Mouse (Mus musculus) ES-Bruce4 (cell line): ENCODE measurements around the gene Ntn1. TPM values are rescaled to one million over a fixed set of nuclear protein-coding genes. Genes with fewer than 3 reads are reported as not detected.

ENCODE experiments used
- H3K27ac ChIP-seq: 2 replicates; pipeline ENCODE4 v1.5.1; 2012; ENCODE audit warnings: low read length, inconsistent platforms; ENCODE audit not compliant: insufficient read depth
- H3K27me3 ChIP-seq: 2 replicates; pipeline ENCODE4 v1.6.1; 2012; ENCODE audit warnings: mild to moderate bottlenecking, low read length, inconsistent platforms; ENCODE audit not compliant: control insufficient read depth, poor library complexity, insufficient read depth, severe bottlenecking
- H3K36me3 ChIP-seq: 2 replicates; pipeline ENCODE4 v1.6.1; 2012; ENCODE audit warnings: inconsistent platforms, mild to moderate bottlenecking, low read length, moderate library complexity; ENCODE audit not compliant: control insufficient read depth, poor library complexity, insufficient read depth, severe bottlenecking
- H3K4me1 ChIP-seq: one replicate; pipeline ENCODE4 v1.8.1; 2011; ENCODE audit warnings: low read length; ENCODE audit not compliant: control insufficient read depth, insufficient read depth
- H3K4me3 ChIP-seq: 2 replicates; pipeline ENCODE4 v1.5.1; 2011; ENCODE audit warnings: low read depth, mild to moderate bottlenecking, low read length
- H3K9ac ChIP-seq: 2 replicates; pipeline ENCODE4 v1.6.1; 2012; ENCODE audit warnings: low read depth, mild to moderate bottlenecking, inconsistent platforms; ENCODE audit not compliant: poor library complexity, severe bottlenecking
- H3K9me3 ChIP-seq: replicated peaks from 2 replicates; pipeline ENCODE4 v1.6.1; 2012; ENCODE audit warnings: mild to moderate bottlenecking, low read length, inconsistent platforms; ENCODE audit not compliant: control insufficient read depth, poor library complexity, insufficient read depth, severe bottlenecking
- CTCF ChIP-seq: IDR thresholded peaks from one replicate; pipeline ENCODE4 v1.8.1; 2011; ENCODE audit warnings: low read depth, low read length
- EP300 ChIP-seq: IDR thresholded peaks from 2 replicates; pipeline ENCODE4 v1.6.1; 2011; ENCODE audit warnings: low read depth, low read length; ENCODE audit not compliant: insufficient read depth
- POLR2A ChIP-seq: IDR thresholded peaks from one replicate; pipeline ENCODE4 v1.8.1; 2011; ENCODE audit warnings: low read length; ENCODE audit not compliant: insufficient read depth
- polyA plus RNA-seq: library from polyadenylated mRNA; stranded (reverse); fragments of >200 nt; gene quantifications from 2 replicates; pipeline ENCODE4 v1.2.4, GENCODE M21; 2011; ENCODE audit warnings: low read depth; ENCODE audit not compliant: missing spikeins, insufficient read depth, insufficient read length

Ntn1 gene
- polyA plus RNA-seq, 1 experiment, result 22.3 TPM

DNA sequence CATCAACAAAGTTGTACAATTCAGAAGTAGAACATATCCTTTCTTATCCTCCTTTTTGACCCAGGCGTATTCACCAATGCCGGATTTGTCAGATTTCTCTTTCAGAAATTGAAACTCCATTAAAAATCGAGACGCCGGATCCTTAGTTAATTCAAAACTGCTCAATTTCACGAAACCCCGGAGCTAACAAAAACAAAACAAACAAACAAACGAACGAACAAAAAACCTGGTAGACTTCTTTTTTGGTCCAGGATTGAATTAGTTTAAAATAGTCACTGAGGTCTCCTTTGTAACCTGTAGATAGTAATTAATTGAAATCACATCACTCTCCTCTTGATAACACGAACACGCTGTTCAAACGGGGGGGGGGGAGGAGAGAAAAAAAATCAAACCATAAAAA is 16.5 kb downstream of the Ntn1 start:
- TF ChIP-seq CTCF (no peak), EP300 (no peak), POLR2A (no peak)
- Histone ChIP-seq H3K4me3 (no peak overlapping the region), H3K36me3 (no peaks in the 10 kb centered on the region; the same call in 1 of the 2 replicates), H3K27ac (no peak overlapping the region), H3K9ac (peak overlapping the region; percentile 13; the same call in 1 of the 2 replicates), H3K9me3 (no peaks in the 10 kb centered on the region), H3K27me3 (peaks cover 18% of the 10 kb centered on the region), H3K4me1 (no peaks in the 10 kb centered on the region)

DNA sequence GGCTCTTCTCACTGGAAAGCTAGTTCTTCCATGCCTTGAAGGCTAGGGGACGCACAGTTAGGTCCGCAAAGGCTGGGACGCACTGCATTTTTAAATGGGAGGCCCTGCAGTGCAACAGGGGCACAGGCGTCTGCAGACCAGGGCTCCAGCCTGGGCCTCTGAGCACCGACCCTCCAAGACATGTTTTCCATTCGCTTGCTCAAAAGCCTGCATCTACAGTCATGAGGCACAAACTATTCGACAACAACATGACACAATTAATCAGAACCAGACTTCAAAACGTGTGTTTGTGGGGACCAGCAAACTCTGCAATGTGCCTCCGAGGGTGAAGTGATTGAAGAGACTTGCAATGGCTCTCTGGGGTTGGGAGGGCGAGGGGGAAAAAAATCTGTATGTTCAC is 17.1 kb downstream of the Ntn1 start:
- Histone ChIP-seq H3K9me3 (no peaks in the 10 kb centered on the region), H3K36me3 (no peaks in the 10 kb centered on the region; the same call in 1 of the 2 replicates), H3K27me3 (peaks cover 18% of the 10 kb centered on the region), H3K27ac (no peak overlapping the region), H3K4me3 (no peak overlapping the region), H3K4me1 (no peaks in the 10 kb centered on the region), H3K9ac (no peak overlapping the region)
- TF ChIP-seq POLR2A (no peak), CTCF (no peak), EP300 (no peak)

DNA sequence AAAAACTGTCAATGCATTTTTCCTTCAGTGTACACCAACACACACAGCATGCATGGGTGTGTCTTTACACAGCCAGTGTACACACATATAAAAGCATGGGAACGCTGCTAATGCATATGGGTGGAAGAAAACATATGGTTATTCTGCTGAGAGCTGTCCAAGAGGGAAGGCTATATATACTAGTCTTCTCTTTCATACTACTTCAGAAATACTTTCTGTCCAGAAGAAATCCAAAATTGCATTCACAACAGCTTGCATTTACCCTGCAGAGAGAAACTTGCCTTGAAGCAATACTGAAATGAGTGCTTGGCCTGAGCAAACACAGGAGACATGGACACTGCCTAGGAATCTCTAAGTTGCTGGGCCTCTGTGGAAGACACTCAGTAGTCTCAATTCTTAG is 18.8 kb downstream of the Ntn1 start:
- TF ChIP-seq CTCF (no peak), POLR2A (no peak), EP300 (no peak)
- H3K27ac ChIP-seq, result no peak overlapping the region
- H3K9ac ChIP-seq, result no peak overlapping the region
- H3K36me3 ChIP-seq, result peaks cover 2% of the 10 kb centered on the region; the same call in 1 of the 2 replicates
- no peaks in the 10 kb centered on the region for H3K4me1 ChIP-seq
- H3K9me3 ChIP-seq, result no peaks in the 10 kb centered on the region
- H3K27me3 ChIP-seq, result peaks cover 18% of the 10 kb centered on the region
- H3K4me3 ChIP-seq, result no peak overlapping the region

DNA sequence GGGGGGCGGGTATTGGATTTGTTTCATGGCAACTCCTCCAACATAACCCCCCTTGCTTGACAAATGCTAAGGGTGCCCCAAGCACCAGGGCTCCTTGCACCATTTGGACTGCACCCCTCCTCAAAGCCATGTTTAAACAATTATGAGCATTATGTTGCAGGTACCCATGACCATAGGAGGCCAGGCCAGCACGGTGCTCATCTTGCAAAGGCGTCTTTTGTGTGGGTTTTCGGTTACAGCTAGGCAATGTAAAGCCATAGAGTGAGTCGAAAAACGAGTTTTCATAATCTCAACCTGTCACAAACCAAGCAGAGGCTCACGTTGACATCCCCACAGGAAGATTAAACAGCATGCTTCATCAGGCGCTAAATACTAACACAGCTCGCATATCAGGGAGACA is 19.3 kb downstream of the Ntn1 start:
- H3K9me3 ChIP-seq, result no peaks in the 10 kb centered on the region
- TF ChIP-seq EP300 (no peak), POLR2A (no peak), CTCF (no peak)
- H3K4me1 ChIP-seq, result no peaks in the 10 kb centered on the region
- no peak overlapping the region for H3K27ac ChIP-seq
- H3K4me3 ChIP-seq, result no peak overlapping the region
- peaks cover 2% of the 10 kb centered on the region; the same call in 1 of the 2 replicates for H3K36me3 ChIP-seq
- H3K27me3 ChIP-seq, result peaks cover 14% of the 10 kb centered on the region
- no peak overlapping the region for H3K9ac ChIP-seq

DNA sequence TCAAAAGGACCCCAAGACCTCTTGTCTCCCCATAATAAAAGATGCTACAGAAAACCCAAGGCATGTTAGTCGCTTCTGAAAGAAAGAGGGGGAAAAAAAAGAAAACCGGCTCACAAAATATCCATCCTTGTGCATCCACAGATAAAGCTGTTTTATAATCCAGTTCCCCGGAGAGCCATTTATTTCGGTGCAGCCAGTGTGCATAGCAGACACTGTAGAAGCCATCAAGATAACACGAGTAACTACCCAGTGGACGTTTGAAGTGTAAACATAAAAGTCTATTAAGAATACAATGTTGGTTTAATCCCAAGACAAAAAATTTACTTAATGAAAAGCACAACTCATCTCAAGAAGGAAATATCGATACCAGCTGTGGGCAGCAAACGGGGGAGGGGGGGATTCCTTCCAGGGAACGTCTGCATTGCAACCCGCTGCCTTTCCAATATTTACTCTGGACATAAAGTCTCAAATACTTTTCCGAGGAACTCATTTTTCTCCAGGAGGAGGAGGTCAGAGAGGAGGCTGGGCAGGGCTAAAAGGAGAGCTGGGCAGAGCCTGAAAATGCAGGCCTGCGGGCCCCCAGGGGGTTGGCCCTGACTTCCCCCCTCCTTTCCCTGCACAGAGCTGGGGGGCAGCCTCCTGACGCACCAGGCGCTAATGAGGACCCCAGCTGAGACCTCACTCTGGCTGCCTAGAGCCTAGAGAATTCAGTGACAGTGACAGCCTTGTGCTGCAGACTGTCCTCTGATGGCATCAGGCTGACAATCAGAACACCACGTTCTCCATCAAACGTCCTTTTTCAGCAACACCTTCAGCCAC is 21.5 kb downstream of the Ntn1 start:
- Histone ChIP-seq H3K27me3 (peaks cover 4% of the 10 kb centered on the region; the same call in 1 of the 2 replicates), H3K4me3 (no peak overlapping the region)

DNA sequence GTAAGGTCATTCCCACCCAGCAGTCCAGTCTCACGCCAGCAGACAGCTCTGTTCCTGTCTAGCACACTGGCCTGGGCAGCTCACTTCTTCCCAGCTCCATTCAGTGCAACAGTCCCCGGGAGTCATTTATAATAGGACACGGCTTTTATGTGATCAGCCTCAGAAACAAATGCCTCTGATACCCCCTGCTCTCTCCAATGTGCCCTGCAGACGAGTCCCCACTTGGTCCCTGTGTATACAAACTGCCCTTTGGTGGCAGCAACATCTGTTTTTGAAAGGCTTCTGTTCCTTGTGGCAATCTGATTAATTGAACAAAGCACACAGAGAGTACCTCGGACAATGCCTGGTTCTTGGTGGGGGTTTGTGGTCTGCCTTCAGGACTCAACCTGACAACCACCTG is 22.2 kb downstream of the Ntn1 start:
- Histone ChIP-seq H3K27ac (no peak overlapping the region), H3K9me3 (no peaks in the 10 kb centered on the region), H3K4me3 (no peak overlapping the region), H3K4me1 (no peaks in the 10 kb centered on the region), H3K27me3 (0 out of 2 replicates have a peak, but pooled peaks cover 2% of the 10 kb centered on the region), H3K9ac (no peak overlapping the region), H3K36me3 (peaks cover 2% of the 10 kb centered on the region; the same call in 1 of the 2 replicates)
- no peak for TF ChIP-seq CTCF
- TF ChIP-seq EP300, result no peak
- TF ChIP-seq POLR2A, result no peak

More for the DNA sequence above, 21.5 kb downstream of the Ntn1 start:
- Histone ChIP-seq H3K9me3 (no peaks in the 10 kb centered on the region), H3K4me1 (no peaks in the 10 kb centered on the region), H3K27ac (no peak overlapping the region), H3K36me3 (peaks cover 2% of the 10 kb centered on the region; the same call in 1 of the 2 replicates), H3K9ac (no peak overlapping the region)
- TF ChIP-seq CTCF (no peak), POLR2A (no peak), EP300 (no peak)
